Mouse (Mus musculus): ENCODE measurements at regions not wholly inside any gene's neighbourhood (a gene's known extent, or its start where the extent isn't known, plus 50 kb on each side); places are given as distances from the start of the nearest gene placed in this dataset.

GRCm38 (mm10) chr3:134145251-134145650 is 91.0 kb upstream of the Cxxc4 start:
- ATAC-seq (ENCODE audit: insufficient number of reproducible peaks, insufficient read depth, low FRiP score, low read depth): no peak

GRCm38 (mm10) chr3:134145935-134146334 is 90.3 kb upstream of the Cxxc4 start:
- no peak overlapping the region for H3K4me3 ChIP-seq (ENCODE audit: low read depth, low read length)
- no peaks in the 10 kb centered on the region for H3K27me3 ChIP-seq (ENCODE audit: control insufficient read depth, insufficient read depth, low read length)
- H3K27ac ChIP-seq (ENCODE audit: low read length): no peak overlapping the region
- H3K36me3 ChIP-seq (ENCODE audit: control insufficient read depth, insufficient read depth, low read length): no peaks in the 10 kb centered on the region
- 81% methylated on average over 3 of the region's 3 CpGs for WGBS
- H3K4me1 ChIP-seq (ENCODE audit: control insufficient read depth, insufficient read depth, low read length): 0 out of 2 replicates have a peak, but pooled peaks cover 5% of the 10 kb centered on the region
- no peaks in the 10 kb centered on the region for H3K9me3 ChIP-seq (ENCODE audit: control insufficient read depth, low read depth, low read length)
- ATAC-seq (ENCODE audit: insufficient number of reproducible peaks, insufficient read depth, low FRiP score, low read depth): no peak; the same call in 1 of the 2 replicates
- no peak overlapping the region for H3K4me2 ChIP-seq (replicated peaks; ENCODE audit: low read depth, low read length)
- no peak overlapping the region for H3K9ac ChIP-seq (replicated peaks; ENCODE audit: low read depth, low read length)

More at GRCm38 (mm10) chr3:134145251-134145650, 91.0 kb upstream of the Cxxc4 start:
- no peaks in the 10 kb centered on the region for H3K9me3 ChIP-seq (ENCODE audit: control insufficient read depth, low read depth, low read length)
- H3K4me2 ChIP-seq (replicated peaks; ENCODE audit: low read depth, low read length): no peak overlapping the region; the same call in 1 of the 2 replicates
- H3K9ac ChIP-seq (replicated peaks; ENCODE audit: low read depth, low read length): no peak overlapping the region
- H3K36me3 ChIP-seq (ENCODE audit: control insufficient read depth, insufficient read depth, low read length): no peaks in the 10 kb centered on the region
- H3K4me3 ChIP-seq (ENCODE audit: low read depth, low read length): no peak overlapping the region
- H3K27ac ChIP-seq (ENCODE audit: low read length): peak overlapping the region; percentile 17; the same call in 1 of the 2 replicates
- no peaks in the 10 kb centered on the region for H3K27me3 ChIP-seq (ENCODE audit: control insufficient read depth, insufficient read depth, low read length)
- 19% methylated on average over 7 of the region's 7 CpGs for WGBS
- H3K4me1 ChIP-seq (ENCODE audit: control insufficient read depth, insufficient read depth, low read length): 0 out of 2 replicates have a peak, but pooled peaks cover 5% of the 10 kb centered on the region

DNA sequence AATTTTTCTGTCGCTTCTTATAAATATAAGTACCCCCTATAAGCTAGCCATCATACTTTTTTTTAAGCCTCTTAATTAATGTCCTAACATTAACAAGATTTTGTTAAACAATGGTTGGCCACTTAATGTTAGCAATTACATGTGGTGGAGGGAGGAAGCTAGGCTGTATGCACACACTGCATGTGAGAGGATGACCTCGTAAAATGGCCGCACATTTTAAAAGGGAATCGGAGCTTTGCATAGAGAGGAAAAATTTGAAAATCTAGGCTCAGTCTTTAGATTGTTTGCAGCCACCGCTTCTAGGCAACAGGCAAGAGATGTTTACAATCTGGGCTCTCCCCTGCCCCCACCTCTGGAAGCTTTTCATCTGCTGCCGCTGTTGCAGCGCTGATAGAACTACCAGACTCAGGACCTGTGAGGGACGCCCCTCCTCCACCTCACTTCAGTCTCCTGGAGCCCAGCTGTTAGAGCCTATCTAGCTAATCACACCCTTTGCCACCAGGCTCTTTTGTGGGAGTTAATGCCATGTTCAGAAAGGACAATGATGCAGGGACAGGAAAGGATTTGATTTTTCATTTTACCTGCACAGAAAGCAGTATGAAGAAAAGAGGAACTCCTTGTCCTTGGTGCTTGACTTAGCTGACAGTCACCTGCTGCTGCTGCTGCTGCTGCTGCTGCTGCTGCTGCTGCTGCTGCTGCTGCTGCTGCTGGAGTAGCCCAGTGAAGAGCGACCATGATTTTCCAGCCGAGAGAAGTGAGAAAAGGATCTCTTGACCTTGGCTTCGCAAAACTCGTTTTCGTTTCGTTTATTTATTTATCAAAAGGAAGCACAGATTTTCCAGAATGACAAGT is 89.7 kb upstream of the Cxxc4 start:
- peak overlapping the region; percentile 15; the same call in 1 of the 2 replicates for H3K9ac ChIP-seq (replicated peaks; ENCODE audit: low read depth, low read length)
- H3K4me2 ChIP-seq (replicated peaks; ENCODE audit: low read depth, low read length): peak overlapping the region; percentile 42
- peak overlapping the region; percentile 18 for H3K4me3 ChIP-seq (ENCODE audit: low read depth, low read length)
- no peaks in the 10 kb centered on the region for H3K9me3 ChIP-seq (ENCODE audit: control insufficient read depth, low read depth, low read length)
- no peaks in the 10 kb centered on the region for H3K36me3 ChIP-seq (ENCODE audit: control insufficient read depth, insufficient read depth, low read length)
- no peak overlapping the region; the same call in 1 of the 2 replicates for H3K27ac ChIP-seq (ENCODE audit: low read length)
- H3K4me1 ChIP-seq (ENCODE audit: control insufficient read depth, insufficient read depth, low read length): 0 out of 2 replicates have a peak, but pooled peaks cover 5% of the 10 kb centered on the region
- H3K27me3 ChIP-seq (ENCODE audit: control insufficient read depth, insufficient read depth, low read length): no peaks in the 10 kb centered on the region
- 13% methylated on average over 14 of the region's 14 CpGs for WGBS
- ATAC-seq (ENCODE audit: insufficient number of reproducible peaks, insufficient read depth, low FRiP score, low read depth): peak; percentile 84

DNA sequence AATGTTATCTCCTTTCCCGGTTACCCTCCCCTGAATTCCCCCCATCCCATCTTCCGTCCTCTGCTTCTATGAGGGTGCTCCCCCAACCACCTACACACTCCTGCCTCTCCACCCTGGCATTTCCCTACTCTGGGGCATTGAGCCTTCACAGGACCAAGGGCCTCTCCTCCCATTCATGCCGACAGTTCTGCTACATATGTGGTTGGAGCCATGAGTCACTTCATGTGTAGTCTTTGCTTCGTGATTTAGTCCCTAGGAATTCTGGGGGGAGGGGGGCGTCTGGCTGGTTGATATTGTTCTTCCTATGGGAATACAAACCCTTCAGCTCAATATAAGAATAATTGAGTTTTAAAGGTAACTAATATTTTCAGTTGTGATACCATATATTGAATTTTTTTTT is 74.0 kb upstream of the Cxxc4 start:
- WGBS: 84% methylated on average over 5 of the region's 5 CpGs
- Histone ChIP-seq H3K27me3 (ENCODE audit: control insufficient read depth, insufficient read depth, low read length) (no peaks in the 10 kb centered on the region), H3K9me3 (ENCODE audit: control insufficient read depth, low read depth, low read length) (no peaks in the 10 kb centered on the region), H3K9ac (replicated peaks; ENCODE audit: low read depth, low read length) (no peak overlapping the region), H3K4me1 (ENCODE audit: control insufficient read depth, insufficient read depth, low read length) (no peaks in the 10 kb centered on the region), H3K4me2 (replicated peaks; ENCODE audit: low read depth, low read length) (no peak overlapping the region), H3K4me3 (ENCODE audit: low read depth, low read length) (no peak overlapping the region), H3K27ac (ENCODE audit: low read length) (no peak overlapping the region), H3K36me3 (ENCODE audit: control insufficient read depth, insufficient read depth, low read length) (no peaks in the 10 kb centered on the region)
- no peak for ATAC-seq (ENCODE audit: insufficient number of reproducible peaks, insufficient read depth, low FRiP score, low read depth)

GRCm38 (mm10) chr3:134169922-134170321 is 66.4 kb upstream of the Cxxc4 start:
- Histone ChIP-seq H3K9ac (replicated peaks; ENCODE audit: low read depth, low read length) (no peak overlapping the region), H3K4me1 (ENCODE audit: control insufficient read depth, insufficient read depth, low read length) (no peaks in the 10 kb centered on the region), H3K36me3 (ENCODE audit: control insufficient read depth, insufficient read depth, low read length) (no peaks in the 10 kb centered on the region), H3K27ac (ENCODE audit: low read length) (no peak overlapping the region), H3K4me2 (replicated peaks; ENCODE audit: low read depth, low read length) (no peak overlapping the region), H3K27me3 (ENCODE audit: control insufficient read depth, insufficient read depth, low read length) (no peaks in the 10 kb centered on the region), H3K9me3 (ENCODE audit: control insufficient read depth, low read depth, low read length) (no peaks in the 10 kb centered on the region), H3K4me3 (ENCODE audit: low read depth, low read length) (no peak overlapping the region)
- 28% methylated on average over 1 of the region's 1 CpGs for WGBS
- no peak for ATAC-seq (ENCODE audit: insufficient number of reproducible peaks, insufficient read depth, low FRiP score, low read depth)

DNA sequence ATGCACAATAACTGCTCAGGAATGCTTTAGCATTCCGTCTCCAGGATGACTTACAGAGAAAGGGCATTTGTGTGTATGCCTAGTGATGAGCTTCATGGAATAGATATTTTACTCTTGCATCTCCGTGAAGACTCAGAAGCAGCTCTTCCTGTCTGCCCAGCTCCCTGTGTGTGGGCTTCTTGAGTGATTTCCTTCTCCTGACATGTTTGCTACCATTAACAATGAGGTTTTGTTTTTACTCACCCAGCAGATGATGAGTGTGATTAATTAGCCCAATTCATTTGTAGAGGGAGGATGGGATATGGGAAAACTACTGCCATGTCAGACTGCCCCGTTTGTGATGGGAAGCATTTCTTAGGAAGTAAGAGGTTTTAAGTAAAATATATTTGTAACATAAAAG is 63.9 kb upstream of the Cxxc4 start:
- no peak overlapping the region for H3K4me2 ChIP-seq (replicated peaks; ENCODE audit: low read depth, low read length)
- ATAC-seq (ENCODE audit: insufficient number of reproducible peaks, insufficient read depth, low FRiP score, low read depth): no peak
- no peaks in the 10 kb centered on the region for H3K27me3 ChIP-seq (ENCODE audit: control insufficient read depth, insufficient read depth, low read length)
- H3K27ac ChIP-seq (ENCODE audit: low read length): no peak overlapping the region
- H3K9ac ChIP-seq (replicated peaks; ENCODE audit: low read depth, low read length): no peak overlapping the region
- H3K4me1 ChIP-seq (ENCODE audit: control insufficient read depth, insufficient read depth, low read length): no peaks in the 10 kb centered on the region
- no peaks in the 10 kb centered on the region for H3K36me3 ChIP-seq (ENCODE audit: control insufficient read depth, insufficient read depth, low read length)
- no peaks in the 10 kb centered on the region for H3K9me3 ChIP-seq (ENCODE audit: control insufficient read depth, low read depth, low read length)
- 10% methylated on average over 3 of the region's 3 CpGs for whole genome bisulfite sequencing
- no peak overlapping the region for H3K4me3 ChIP-seq (ENCODE audit: low read depth, low read length)

GRCm38 (mm10) chr3:134178491-134179054 is 57.7 kb upstream of the Cxxc4 start:
- Histone ChIP-seq H3K9me3 (ENCODE audit: control insufficient read depth, low read depth, low read length) (no peaks in the 10 kb centered on the region), H3K4me2 (replicated peaks; ENCODE audit: low read depth, low read length) (no peak overlapping the region), H3K27ac (ENCODE audit: low read length) (no peak overlapping the region), H3K4me3 (ENCODE audit: low read depth, low read length) (no peak overlapping the region), H3K36me3 (ENCODE audit: control insufficient read depth, insufficient read depth, low read length) (no peaks in the 10 kb centered on the region), H3K9ac (replicated peaks; ENCODE audit: low read depth, low read length) (no peak overlapping the region), H3K27me3 (ENCODE audit: control insufficient read depth, insufficient read depth, low read length) (no peaks in the 10 kb centered on the region), H3K4me1 (ENCODE audit: control insufficient read depth, insufficient read depth, low read length) (no peaks in the 10 kb centered on the region)
- no peak for ATAC-seq (ENCODE audit: insufficient number of reproducible peaks, insufficient read depth, low FRiP score, low read depth)
- 66% methylated on average over 7 of the region's 7 CpGs for WGBS

DNA sequence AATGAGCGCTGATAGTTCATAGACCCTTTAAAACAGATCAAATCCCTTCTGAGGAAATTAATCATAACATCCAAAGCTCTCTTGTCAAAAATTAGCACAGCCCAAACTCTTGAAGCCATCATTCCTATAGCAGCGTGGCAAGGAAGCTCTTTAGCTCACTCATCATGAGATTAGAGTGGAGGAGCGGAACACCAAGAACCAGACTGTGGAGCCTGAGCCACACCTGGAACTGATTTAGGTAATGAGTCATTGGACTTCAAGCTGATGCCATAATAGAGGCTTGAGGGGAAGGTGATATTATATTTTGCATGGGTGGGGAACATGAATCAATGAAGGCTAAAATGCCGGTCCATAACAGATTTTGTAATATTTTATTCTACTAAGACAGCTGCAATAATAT is 52.2 kb upstream of the Cxxc4 start:
- Histone ChIP-seq H3K27ac (ENCODE audit: low read length) (no peak overlapping the region), H3K9me3 (ENCODE audit: control insufficient read depth, low read depth, low read length) (no peaks in the 10 kb centered on the region), H3K36me3 (ENCODE audit: control insufficient read depth, insufficient read depth, low read length) (no peaks in the 10 kb centered on the region), H3K9ac (replicated peaks; ENCODE audit: low read depth, low read length) (no peak overlapping the region), H3K27me3 (ENCODE audit: control insufficient read depth, insufficient read depth, low read length) (no peaks in the 10 kb centered on the region), H3K4me2 (replicated peaks; ENCODE audit: low read depth, low read length) (no peak overlapping the region), H3K4me3 (ENCODE audit: low read depth, low read length) (no peak overlapping the region), H3K4me1 (ENCODE audit: control insufficient read depth, insufficient read depth, low read length) (no peaks in the 10 kb centered on the region)
- ATAC-seq (ENCODE audit: insufficient number of reproducible peaks, insufficient read depth, low FRiP score, low read depth): no peak
- WGBS: 97% methylated on average over 4 of the region's 4 CpGs

Measured in stomach, embryonic 14.5 days (tissue).